Mouse (Mus musculus) retina, postnatal 1 day (tissue): Measurements from ENCODE around the gene Gtf2h1.
"Not testable (repeated sequence)": the region's sequence is repeated elsewhere in the genome, so short reads cannot be mapped to it uniquely, and the experiment has no call there.

Experiments used
- DNase-seq: peaks from one replicate; pipeline ENCODE4 v3.0.0-alpha.2; 2012

Gtf2h1 gene

GRCm38 (mm10) chr7:46795287-46796205 lies at the start of gene Gtf2h1, which contains the start of gene Hps5:
TSS of gene Gtf2h1 (plus strand) at chr7:46796103.
TSS of gene Hps5 (minus strand) at chr7:46796064.
- peak; percentile 98 for DNase-seq

DNA sequence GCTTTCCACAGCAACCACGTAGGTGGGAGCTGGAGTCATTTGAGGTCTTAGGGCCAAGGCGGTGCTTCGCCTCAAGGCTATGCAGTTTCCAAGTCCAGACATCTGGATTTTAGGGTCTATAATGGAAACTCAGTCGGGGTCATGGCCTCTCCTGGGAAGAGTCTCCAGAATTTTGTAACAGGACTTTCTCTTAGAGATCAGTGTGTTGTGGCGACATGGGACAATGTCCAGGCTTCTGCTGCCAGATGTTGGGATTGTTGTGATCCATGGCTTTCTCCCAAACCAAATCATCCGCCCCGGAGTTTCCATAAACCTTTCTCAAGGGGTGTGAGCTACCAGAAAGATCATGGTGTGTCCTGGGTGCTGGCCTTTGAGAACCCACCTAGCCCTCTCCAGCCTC lies 49.5 kb upstream of the Gtf2h1 start:
- no peak for DNase-seq

DNA sequence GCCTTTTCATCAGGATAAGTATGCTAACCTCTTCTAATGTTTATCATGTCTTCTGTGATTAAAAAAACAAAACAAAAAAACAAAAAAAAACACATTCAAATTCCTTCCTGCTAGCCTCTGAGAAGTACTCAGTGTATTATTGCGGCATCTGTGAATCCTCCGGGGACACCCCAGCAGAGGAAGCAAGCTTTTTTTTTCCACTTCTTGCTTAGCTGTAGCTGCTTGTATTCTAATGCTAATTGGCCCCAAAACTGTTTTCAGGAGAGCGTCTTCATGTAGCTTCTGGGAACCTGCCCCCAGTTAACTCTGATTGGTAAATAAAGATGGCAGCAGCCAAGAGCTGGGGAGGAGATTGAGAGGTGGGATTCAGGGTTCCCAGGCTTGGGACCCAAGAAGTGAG lies 47.4 kb upstream of the Gtf2h1 start:
- no peak for DNase-seq

DNA sequence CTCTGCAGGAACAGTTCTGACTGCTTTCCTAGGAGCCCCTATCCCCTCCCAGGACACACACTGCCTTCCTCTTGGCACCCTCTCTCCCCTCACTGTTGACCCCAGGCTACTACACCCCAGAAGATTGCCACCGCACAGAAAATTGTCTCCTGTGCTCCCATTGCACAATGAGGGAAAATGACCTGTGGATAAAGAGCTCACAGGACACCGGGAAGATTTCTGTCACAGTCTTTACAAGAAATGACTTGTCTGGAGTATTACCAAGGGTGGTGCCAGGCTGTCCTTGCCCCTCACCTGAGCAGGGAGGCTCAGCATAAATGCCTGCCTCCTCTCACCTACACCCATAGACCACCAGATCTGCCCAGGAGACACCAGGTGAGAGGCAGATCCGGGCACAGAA lies 44.4 kb upstream of the Gtf2h1 start, which contains the start of gene Saa2:
Saa2 (plus strand) TSS at position 301 of the 400 bp plus-strand sequence.
- no peak for DNase-seq

DNA sequence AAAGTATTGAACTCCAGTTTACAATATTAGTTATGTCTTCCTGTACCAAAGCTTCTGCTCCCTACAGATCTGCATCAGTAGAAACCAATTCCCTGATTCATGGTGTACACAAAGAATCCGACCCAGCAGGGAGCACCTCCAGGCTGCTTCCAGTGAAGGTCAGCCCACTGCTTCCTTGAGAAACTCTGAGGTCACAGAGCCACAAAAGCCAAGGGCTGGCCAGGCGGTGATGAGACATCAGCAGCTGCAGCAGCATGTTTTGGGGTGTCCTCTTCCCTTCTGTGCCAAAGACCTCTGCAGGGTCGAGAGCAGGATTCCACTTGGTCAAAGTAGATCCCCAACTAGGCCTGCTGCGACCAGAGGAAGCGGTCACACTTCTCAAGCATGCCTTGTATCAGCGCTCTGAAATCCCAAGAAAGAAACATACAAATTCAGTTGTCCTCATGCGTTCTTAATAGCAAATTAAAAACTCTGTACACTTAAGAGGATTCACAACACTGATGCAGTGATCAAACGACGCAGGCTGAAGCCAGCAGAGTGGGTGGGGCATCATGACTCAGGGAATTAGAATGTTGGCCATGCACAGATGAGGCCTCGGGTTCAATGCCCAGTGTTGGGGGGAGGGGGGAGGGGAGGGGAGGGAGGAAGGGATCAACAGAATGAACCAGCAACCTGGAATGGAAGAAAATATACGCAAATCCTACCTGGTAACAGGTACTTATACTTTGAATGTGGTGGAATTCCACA lies 34.7 kb upstream of the Gtf2h1 start:
- DNase-seq = no peak

DNA sequence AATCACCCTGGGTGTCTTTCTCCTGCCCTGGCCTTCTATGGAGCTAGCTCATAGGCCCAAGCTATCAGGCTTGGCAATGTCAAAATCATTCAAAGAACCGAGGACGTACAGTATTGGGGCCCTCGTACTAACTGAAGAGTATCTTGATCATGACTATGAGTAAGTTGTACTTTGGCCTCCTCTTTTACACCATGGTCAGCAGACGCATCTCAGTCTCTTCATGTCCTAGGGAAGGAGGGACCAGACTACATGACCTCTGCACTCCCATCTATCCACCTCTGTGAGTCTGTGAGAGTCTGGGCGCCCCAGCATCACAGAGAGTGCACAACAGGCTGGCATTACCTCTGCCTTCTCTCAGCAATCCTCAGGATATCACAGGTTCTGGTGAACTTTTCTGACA lies 33.3 kb upstream of the Gtf2h1 start:
- no peak for DNase-seq

- no peak for DNase-seq
Measured at GRCm38 (mm10) chr7:46764672-46765071, 31.2 kb upstream of the Gtf2h1 start.

- no peak for DNase-seq
Measured at GRCm38 (mm10) chr7:46767371-46767770, 28.5 kb upstream of the Gtf2h1 start.

DNA sequence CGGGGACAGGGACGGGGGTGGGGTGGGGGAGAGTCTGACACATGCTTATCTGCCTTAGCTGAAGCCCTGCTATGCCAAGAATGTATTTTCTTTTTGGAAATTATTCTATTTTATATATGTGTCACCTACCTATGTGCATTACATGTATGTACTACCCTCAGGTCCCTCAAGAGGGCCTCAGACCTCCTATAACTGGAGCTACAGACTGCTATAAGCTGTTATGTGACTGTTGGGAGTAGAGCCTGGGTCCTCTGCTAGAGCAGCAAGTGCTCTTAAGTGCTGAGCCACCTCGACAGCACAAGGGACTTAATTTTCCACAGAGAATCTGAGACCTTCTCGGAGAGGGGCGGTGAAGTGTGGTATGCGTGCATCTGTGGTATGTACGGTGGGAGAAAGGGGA lies 27.5 kb upstream of the Gtf2h1 start:
- no peak for DNase-seq

DNA sequence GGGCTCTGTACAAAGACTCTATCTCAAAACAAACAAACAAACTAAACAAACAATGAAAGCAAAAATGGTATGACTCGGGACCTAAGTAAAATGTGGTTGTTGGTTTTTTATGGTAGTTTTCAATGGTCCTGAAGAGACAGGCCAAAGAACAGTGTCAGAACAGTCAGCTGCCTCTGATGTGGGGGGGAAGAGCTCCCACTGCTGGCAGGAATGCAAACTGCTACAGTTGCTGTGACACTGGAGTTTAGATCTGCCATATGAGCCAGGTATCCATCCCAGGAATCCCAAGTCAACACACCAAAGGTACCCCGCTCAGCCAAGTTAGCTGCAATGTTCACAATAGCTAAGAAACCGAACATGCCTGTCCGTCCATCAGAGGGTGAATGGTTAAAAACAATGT lies 25.2 kb upstream of the Gtf2h1 start:
- peak; percentile 70 for DNase-seq

DNA sequence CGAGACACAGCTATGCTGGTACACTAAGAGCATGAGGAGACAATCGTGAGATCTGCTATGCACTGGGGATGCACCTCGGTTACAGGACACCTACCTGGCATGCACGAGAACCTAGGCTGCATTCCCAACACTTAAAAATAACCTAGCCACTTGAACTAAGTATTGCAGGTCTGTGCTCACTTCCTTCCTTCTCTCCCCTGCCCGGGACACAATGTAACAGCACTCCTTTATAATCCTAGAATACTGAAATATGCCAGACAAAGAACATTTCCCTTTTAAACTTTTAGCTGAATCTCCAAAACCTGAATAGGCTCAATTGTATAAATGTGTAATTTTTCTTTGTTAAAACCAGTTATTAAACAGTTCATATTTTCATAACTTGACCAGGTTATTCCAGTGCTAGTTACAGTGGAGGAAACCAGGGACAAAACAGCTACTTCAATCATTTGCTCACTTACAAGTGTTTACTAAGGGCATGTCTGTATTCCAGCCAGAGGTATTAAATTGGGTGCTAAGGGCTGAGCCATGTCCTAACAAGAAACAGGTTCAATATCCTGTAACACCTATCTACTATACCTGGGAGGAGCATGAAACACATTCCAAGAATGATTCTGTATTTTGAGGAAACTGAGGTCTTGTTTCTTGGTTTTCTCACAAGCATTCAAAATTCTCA lies 6.6 kb upstream of the Gtf2h1 start:
- no peak for DNase-seq

DNA sequence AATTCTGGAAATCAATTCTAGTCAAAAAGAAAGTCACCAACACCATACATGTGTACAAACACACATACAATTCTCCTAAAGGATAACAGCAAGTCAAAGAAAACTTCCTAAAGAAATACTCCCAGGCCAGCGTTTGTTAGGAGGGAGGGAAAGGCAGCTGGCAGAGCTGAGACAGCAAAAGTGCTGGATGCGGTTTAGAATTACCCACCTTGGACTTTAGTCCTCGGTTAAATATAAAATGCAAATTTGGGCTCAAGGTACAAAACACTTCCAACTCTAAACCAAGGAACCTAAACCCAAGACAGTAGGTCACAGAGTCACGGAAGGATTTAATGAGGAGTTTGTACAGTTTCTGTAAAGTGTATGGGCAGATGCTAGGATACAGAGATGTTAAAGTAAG lies 2.0 kb upstream of the Gtf2h1 start:
- DNase-seq = no peak

- DNase-seq = no peak
Measured at GRCm38 (mm10) chr7:46796206-46796679, 340 bp downstream of the Gtf2h1 start.

DNA sequence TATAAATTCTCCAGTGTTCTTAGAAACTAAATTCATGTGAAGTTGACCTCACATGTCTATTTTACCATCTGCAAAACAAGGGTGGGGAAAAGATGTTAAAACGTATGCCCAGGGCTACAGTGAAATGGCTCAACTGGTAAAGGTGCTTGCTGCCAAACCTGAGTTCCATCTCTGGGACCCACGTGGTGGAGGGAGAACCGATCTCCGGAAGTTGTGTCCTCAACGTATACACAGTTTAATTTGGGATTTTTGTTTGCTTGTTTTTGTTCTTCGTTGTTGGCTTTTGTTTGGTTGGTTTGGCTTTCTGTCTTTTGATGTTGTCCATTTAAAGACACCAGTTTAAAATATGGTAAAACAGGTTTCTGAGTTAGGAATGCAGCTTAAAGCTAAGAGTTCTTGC lies 876 bp downstream of the Gtf2h1 start:
- no peak for DNase-seq

DNA sequence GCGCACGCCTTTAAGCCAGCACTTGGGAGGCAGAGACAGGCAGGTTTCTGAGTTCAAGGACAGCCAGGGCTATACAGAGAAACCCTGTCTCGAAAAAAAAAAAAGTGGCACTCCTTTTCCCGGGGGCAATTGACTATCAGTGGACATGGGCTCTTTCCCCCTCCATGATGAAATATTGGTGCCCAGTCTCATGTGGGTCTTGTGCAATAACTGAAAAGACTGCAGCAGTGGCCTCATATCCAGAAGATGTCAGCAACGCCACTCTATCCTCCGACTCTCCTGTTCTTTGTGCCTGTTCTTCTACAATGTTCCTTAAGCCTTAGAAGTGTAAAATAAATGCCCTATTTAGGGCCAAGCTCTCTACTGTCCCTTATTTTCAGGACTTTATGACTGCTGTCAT lies 14.4 kb downstream of the Gtf2h1 start:
- no peak for DNase-seq

DNA sequence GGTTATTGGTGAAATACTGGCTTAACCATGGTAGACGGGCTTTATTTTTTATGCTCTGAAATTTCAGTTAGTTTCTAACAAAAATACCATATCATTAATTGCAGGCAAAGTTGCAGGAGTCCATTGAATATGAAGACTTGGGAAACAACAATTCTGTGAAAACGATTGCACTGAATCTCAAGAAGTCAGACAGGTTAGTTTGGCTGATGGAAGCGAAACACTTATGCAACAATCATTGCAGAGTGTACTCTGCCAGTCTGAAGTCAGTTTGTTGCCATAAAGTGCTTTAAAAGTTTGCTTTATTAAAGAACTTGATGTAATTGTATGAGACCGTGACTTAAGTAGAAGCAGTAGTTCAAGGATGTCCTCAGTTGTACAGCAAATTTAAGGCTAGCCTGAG lies 18.1 kb downstream of the Gtf2h1 start:
- no peak for DNase-seq

DNA sequence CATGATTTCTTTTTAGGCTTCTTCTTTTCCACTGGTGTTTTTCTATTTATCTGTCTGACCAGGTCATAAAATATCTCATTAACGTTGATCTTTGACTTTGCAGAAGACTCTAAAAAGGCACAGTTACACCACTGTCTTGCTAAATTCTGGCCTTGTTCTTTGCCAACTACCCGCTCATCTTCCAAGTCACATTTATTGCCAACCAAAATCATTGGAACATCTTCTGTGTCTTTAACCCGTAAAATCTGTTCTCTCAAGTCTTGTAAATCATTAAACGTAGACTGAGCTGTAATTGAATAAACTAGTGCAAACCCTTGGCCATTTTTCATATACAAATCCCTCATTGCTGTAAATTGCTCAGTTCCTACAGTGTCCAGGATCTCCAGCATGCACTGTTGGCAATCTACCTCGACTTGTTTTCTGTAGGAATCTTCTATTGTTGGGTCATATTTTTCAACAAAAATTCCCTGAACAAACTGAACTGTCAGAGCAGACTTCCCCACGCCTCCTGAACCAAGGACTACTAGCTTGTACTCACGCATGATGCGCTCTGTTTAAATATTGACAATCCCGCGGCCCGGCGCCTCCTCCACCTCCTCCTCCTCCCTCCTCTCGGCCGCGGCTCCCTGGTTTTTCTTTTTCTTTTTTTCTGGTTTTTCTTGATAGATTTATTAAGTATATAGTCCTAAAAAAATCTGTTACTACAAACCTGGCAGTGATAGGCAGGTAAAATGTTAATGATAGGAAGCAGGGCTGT lies 25.2 kb downstream of the Gtf2h1 start:
- not testable (repeated sequence) for DNase-seq

DNA sequence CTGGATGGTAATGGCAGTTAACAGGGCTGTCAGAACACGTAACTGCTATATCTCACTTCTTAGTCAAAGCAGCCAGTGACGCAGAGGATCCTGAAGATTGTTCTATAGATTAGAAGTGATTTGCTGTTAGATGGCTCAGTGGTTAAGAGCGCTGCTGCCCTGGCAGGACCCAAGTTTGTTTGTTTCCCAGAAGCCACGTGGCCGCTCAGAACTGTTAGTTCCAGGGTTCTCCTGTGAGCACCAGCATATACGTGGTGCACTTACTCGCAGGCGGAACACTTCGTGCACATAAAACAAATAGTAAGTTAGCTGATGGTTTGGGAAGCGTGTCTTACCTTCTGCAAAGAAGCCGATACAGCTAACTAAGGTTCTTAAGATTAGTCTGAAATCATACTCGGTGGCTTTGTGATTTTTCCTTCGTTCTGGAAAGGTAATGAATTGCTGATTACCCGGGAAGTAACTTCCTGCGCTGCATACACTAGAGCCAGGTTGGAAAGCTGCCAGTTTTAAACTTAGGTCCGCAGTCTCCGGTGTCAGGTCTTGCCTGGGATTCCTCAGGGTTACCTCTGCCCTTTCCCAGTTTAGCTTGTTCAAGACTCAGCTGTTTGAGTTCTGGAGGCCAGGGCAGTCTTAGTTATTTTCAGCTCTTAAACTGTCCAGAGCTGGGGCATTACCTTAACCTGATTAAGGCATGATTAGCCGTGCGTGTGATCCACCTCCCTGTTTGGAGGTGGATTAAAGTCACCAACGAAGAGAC lies 31.3 kb downstream of the Gtf2h1 start:
- peak; percentile 59 for DNase-seq

- no peak for DNase-seq
Measured at GRCm38 (mm10) chr7:46827803-46828184, 31.9 kb downstream of the Gtf2h1 start.

DNA sequence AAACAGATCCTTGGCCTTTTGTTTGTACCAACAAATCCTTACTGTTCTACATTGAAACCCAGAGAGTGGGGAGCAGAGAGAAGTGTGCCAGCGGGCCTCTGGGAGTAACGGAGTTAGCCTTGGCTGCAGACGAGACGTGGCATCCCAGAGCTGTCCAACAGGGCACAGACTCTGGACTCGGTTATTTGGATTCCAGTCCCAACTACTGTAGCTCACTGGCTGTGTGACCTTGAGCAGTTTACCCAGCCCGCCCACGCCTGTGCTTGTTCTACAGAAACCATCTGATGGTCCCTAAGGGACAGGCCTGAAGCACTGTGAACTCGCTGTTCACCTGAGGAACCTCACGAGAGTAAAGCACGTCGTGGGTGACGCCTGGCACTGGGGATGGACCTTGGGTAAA lies 34.0 kb downstream of the Gtf2h1 start:
- no peak for DNase-seq

- DNase-seq = no peak
Measured at GRCm38 (mm10) chr7:46830799-46831590, 35.1 kb downstream of the Gtf2h1 start.
